Mouse (Mus musculus): ENCODE data around the gene Cep55. TPM values are rescaled to one million over a fixed set of nuclear protein-coding genes. Genes with fewer than 3 reads are reported as not detected.

Cep55 gene
- polyA plus RNA-seq (2015; fragmentation: Nextera tagmentation; extraction: Ambion mirVana) = 34.3 and 35.5 TPM in 2 replicates

DNA sequence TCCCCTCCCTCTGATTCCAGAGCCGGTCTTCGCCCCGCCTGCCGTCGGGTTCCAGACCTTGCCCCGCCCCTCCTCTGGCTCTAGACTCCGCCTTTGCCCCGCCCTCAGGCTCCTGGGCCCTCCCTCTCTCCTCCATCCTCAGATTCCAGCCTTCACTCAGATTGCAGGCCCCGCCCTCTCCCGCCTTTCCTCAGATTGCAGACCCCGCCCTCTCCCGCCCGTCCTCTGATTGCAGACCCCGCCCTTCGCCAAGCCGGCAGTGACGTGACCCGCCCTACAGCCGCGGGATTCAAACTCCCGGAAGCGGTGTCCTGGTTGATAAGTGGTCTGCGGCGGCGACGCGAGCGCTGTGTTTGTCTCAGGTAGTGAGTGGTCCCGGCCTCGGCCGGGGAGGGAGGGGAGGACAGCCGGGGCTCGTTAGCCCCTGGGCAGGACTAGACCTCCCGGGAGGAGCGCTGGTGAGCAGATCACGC, at the start of gene Cep55:
Cep55 (plus strand) TSS at position 292 of the 473 bp plus-strand sequence.
- DNase-seq (ENCODE audit: low spot score) = peak; percentile 99

DNA sequence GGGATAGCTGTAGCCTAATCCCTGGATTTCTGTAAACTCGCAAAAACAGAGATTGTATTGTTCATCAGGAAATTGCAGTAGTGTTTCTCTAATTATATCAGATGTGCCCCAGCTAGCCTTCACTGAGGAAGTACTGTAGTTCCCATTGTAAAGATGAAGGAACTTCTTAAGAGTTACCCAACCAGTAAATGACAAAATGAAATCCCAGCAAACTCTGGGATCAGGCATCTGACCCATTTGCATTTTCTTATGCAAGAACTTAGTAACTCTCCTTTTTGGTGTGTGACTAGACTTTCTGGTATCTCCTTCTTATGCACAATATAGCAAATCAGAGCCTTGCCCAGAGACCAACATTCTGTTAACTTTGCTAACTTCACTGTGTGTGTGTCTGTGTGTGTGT, 43.4 kb upstream of the Cep55 start:
- no peak for DNase-seq (ENCODE audit: low spot score)

DNA sequence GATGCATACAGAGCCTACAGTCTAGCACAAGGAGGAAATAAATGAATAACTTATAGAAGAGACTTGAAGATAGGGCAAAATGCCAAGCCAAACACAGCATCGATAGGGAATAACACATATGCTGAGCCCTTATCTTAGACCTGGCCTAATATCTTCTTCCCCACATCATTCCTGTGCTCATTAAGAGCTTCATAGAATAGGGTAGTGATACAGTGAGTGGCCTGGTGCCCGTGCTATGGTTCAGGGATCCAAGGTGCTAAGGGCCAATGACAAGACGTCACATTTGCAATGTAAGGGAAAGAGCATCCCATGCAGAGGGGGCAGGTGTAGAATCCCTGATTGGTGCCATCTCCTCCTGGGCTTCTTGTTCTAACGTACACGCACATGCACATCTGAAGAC, 40.4 kb upstream of the Cep55 start:
- no peak for DNase-seq (ENCODE audit: low spot score)

DNA sequence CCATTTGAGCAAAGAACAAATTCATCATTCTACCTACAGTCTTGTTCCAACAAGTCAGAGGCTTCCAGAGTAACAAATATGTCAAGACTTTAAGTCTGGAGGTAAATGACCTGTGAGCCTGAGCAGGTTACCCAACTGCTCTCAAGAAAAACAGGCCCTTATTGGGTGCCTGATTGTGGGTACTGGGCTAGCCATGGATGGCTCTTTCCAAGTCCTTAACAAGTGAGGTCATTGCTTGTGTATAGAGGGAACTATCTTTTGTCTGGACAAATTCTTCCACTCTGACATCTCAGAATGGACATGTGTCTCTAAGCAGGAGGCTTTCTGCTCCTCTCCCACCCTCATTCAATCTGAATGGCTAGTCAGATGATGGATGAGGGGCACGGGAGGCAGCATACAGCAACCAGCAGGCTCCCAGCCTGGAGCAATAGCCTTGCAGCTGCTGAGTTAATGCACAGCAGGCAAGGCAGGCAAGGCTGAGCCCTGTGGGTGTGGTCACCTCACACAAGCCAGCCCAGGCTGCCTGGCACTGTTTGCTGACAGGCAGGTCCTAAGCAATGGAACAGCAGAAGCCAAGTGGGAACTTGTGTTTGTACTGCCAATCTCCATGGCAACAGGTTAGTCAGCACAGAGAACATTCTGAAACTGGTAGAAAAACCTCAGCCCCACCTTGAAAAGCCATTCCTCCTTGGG, 39.5 kb upstream of the Cep55 start:
- DNase-seq (ENCODE audit: low spot score) = no peak

DNA sequence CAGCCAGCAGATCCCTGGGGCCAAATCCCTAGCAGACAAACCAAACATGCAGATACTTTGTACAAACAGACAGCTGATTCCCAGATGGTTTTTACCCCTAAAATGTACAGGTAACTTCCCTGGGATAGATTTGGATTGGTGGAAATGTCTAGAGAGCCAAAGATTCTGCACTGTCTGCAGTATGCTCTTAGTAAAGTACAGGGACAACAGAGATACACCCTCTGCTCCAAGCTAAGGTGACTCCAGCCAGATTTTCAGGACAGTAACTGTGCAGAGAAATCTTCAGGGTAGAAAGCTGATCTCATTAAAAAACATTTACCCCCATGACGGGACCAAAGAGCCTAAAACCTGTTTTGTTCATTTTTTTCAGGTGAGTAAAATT, 38.9 kb upstream of the Cep55 start:
- no peak for DNase-seq (ENCODE audit: low spot score)

DNA sequence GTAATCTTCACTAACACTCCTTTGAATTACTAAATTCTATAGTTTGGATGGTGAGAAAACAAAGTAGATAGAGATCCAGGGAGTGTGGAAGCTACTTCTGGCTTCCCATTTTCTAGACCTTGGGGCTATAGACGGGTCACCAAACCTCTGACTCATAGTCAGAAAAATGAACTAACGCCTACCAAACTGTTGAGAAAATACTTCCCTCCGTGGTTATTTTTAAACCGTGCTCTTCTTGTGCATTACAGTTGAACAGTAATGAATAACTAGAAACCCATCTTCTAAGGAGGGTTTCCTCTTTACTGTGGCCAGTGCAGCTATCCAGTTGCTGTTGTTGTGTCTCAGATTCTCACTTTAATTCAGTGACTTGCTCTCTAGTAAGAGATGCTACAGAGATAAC, 32.1 kb upstream of the Cep55 start:
- no peak for DNase-seq (ENCODE audit: low spot score)

DNA sequence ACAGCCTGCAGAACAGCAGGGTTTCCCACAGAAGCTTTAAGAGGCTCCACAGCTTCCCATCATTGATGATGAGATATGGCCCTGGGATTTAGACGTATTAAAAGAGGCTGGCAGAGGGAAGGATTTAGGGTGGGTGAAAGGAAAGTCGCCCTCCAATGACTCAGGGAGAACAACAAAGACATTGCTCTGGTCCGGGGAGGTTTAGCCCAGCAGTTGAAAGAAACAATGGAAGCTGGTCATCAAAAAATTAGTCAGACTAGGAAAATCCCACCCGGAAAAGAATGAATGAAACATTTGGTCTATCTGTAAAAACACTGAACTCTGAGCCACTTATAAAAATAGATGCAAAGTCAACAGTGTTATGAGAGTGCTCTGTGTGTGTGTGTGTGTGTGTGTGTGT, 31.2 kb upstream of the Cep55 start:
- no peak for DNase-seq (ENCODE audit: low spot score)

DNA sequence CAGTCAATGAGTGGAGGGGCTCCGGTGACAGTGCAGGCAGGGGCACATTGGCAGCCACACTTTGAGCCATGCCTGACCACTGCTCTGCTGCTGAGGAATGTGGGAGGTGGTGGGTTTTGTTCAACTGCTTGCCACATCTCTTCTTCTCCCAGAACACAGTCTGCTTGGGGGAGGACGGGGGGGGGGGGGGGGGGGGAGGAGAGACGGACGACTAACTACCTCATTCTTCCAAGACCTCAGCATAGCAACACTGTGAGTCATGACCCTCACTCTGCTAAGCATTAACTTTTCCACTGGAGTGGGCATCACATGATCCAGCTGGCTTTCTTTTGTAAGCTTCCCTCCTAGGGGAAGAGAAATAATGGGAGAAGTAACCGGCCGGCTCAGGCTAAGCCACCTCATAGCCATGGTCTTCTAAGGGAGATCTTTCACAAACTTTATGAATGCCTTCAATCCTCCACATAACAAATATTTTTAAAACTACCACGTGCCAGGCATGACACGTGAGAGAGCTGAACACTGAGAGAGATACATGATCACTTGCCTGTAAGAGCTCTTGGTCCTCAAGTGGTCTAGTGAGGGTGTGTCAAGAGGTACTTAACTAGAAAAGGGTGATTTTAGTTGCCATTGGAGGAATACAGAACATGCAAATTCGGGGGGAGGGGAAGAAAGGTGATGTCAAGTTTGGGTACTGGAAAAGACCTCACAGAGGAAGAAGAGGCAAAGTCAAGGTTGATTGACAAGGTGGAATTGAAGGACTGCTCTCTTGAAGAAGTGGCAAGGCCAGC, 29.4 kb upstream of the Cep55 start:
- DNase-seq (ENCODE audit: low spot score) = no peak

DNA sequence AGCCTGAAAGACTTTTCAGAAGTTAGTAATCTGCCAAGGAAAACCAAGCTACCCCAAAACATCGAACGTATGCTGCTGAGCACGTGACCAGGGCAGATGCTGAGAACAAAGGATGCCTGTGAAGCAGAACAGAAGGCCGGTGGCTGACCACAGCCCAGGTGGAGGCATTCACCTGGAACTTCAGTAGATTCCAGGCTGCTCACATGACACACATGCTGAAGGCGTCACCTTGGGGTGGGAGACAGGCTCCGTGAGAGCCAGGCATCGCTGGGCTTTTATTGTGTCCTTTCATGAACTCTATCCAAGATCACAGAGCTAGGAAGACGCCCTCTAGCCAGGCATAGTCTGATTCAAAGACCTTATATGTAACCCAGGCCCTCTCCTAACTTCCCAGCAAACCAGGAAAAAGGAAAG, 28.6 kb upstream of the Cep55 start:
- DNase-seq (ENCODE audit: low spot score) = no peak

DNA sequence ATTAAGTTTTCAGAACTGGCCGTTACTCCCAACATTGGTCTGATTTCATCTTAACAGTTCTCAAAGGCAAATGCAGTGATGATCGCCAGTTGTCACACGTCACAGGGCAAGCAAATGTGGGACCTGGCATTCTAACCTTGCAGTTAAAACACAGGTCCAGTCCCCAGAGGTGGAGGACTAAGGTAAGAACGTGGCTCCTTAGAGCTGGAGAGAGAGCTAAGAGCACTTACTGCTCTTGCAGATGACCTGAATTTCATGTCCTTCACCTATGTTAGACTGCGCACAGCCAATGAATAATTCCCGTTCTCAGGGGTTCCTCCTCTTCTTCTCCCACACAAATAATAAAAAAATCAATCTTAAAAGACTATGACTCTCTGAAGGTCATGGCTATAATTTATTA, 27.4 kb upstream of the Cep55 start:
- no peak for DNase-seq (ENCODE audit: low spot score)

DNA sequence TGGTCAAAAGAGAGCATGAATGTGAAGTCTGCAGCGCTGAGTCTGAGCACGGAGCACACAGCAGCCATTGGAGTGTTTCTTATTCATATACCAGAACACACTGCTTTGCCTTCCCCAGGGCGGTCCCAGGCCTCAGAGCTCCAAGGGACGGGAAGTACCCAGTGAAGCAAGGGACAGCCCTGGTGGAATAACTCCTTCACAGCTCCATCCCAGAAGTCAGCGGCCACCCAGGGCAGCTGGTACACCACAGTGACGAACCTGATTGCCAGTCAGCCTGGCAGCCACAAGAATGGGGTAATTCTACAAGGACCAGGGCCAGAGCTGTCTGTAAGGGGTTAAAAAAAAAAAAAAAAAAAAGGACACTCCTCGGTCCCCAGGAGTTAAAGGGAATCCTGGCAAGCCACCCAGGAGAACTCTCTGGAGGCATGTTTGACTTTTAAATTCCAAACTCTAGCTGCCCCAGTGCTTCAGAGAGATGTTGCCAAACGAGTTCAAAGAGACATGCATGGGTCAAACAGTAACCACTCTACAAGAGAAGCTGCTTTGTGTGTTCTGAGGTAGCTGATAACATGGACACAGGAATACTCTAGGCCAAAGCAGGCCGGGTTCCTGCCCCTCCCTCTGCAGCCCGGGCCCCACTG, 26.8 kb upstream of the Cep55 start:
- DNase-seq (ENCODE audit: low spot score) = no peak

DNA sequence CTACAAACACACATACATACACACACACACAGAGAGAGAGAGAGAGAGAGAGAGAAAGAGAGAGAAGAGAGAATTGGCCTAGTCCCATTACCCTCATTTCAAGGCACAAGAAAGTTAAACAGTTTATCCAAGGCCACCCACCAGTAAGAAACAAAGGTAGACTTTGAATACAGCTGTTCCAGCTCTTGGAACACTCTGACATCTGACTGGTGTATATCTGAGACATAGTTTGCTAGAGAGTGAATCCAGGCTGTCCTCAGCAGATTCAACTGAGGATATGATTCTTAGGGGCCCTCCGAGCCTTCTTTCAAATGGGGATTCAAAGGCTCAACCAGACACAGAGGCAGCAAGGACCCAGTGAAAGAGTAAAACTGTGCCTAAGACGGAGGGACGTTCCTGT, 25.5 kb upstream of the Cep55 start:
- no peak for DNase-seq (ENCODE audit: low spot score)

DNA sequence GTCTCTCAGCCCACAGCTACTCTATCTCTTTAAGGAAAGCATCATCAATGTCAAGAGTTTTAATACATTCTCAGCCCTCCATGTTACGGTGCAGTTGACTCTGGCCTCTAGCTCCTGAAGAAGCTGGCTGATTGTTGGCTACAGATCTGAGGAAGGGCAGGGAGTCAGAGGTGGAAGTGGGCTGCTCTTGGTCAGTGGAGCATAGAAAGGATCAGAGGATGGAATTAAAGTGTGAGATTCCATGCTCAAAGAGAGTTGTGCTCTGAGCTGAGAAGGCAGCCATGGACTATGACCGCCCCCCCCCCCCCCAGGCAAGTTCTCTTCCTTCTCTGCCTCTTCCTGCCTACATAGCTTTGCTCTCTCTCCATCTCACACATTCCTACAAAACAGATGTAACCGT, 24.9 kb upstream of the Cep55 start:
- no peak for DNase-seq (ENCODE audit: low spot score)

DNA sequence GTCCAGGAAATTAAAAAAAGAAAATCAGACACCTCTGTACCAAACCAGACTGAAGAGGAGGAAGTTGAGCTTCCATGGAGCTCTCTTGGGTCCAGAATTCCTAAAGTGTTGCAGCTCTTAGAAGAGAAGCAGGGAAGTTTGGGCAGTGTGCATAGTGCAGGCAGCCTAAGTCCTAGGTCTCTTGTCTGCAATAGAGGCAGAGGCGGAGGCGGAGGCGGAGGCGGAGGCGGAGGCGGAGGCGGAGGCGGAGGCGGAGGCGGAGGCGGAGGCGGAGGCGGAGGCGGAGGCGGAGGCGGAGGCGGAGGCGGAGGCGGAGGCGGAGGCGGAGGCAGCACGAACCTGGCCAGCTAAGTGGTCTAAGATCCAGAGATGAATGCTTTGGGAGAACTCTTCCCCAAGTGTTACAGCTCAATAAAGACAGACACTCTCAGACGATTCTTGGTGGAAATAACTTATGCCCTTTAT, 24.1 kb upstream of the Cep55 start:
- peak; percentile 35 for DNase-seq (ENCODE audit: low spot score)

DNA sequence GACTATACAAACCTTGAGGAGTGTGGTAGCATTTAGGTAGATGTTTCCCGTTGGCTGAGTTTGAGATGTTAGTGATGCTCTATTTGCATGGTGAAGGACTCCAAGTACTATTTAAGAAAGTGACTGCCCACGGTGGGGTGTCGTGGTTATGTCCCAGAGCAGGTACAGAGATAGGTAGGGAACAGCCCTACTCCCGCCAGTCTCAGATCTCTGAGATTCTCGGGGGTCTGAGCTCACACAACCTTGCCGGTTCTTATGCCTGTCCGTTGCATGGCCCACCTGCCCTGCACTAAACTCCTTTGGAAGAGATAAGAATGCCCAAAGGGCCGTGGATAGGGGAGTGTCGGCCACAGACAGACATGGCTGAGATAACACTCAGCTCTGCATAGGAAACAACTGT, 23.7 kb upstream of the Cep55 start:
- DNase-seq (ENCODE audit: low spot score) = no peak

DNA sequence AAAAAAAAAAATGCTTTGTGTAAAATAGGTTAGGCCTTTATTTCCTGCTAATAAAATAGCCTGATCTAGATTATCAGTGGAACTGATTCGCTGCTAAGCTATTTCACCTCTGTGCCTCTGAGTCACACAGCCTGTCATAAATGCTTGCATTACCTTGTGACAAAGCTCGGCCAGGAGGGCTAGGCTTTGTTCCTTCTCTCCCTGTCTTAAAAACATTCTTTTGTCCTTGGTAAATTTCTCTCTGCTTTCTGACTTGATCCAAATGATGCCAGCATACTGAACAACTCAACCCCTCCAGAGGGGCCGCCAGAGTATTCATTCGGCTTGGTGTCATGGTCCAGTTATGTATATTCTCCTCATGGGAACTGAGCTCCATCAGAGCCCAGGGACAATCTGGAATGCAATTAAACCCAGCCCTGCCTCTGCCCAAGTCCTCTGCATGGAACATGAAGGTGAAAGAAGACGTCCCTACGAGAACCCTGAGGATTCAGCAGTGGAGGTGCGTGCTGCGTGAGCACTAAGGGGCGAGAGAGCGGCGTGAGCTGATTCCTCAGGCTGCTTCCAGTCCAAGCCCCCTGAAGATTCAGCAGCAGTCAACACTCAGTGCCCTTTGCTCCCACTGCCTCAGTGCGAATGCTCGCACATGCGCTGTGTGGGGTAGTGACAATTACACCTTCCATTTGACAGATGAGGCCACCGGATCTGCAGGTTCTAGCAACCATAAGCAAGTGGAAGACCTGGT, 21.6 kb upstream of the Cep55 start:
- no peak for DNase-seq (ENCODE audit: low spot score)

DNA sequence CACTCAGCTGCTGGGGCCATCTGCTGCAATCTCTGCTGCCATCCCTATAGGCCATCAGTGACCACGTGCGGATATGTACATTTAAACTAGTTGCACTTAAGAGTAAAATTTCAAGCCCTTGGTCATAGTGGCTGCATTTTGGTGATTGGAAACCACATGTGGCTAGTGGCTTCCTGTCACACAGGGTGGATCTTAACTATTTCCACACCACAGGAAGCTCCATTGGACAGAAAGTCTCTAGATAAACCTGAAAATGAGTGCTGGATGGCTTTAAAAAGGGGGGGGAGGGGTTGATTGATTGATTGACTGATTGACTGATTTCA, 21.1 kb upstream of the Cep55 start:
- no peak for DNase-seq (ENCODE audit: low spot score)

DNA sequence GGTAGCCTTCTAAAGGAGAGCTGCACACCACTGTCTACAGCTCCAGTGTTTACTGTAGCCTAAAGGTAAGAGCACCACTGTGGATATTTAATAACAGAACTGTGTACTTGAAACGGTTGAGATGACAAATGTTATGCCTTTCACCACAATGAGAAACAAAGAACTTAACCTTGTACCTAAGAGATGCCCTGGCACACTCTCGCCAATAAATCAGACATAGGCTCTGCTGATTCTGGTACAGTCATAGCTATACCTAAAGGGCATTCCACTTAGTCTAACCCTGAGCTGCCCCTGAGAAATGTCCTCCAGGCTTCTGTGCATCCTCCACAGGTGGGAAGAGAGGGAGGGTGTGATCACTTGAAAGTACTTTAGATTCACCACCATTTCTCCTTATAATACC, 20.1 kb upstream of the Cep55 start:
- DNase-seq (ENCODE audit: low spot score) = no peak

DNA sequence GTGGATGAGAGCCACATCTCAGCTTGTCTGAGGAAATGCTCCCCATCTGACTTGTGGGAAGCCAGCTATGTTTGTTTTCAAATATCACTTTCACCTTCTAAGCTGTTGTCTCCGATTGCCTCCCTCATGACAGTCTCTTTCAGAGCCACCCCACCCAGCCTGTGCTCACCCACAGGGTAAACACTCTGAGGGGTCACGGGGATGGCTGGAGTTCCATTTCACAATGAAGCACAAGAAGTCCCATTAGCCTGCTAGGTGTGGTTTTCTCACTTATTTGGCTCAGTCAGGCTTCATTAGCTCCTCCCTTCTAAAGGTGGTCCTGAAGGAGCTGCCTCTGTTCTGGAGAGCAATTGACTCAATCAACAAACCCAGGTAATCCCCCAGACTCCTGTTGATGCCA, 19.0 kb upstream of the Cep55 start:
- DNase-seq (ENCODE audit: low spot score) = no peak

DNA sequence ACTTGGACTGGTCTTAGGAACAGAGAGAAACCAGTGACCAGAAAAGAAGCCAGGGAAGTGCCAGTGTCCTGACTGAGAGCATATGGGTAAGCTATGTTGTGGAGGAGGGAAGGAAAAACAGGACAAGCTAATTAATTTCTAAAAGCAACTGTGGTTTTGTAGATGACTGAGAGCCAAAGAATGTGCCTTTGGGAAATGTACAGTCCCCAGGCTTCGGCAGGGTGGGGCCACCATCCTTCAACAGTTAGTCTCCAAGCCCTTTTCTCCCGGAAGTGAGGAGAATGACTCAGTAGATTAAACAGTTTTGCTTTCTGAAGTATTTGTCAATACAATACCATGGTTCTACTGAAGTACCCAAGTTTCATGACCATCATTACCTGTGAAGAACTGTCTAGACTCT, 16.5 kb upstream of the Cep55 start:
- DNase-seq (ENCODE audit: low spot score) = no peak

DNA sequence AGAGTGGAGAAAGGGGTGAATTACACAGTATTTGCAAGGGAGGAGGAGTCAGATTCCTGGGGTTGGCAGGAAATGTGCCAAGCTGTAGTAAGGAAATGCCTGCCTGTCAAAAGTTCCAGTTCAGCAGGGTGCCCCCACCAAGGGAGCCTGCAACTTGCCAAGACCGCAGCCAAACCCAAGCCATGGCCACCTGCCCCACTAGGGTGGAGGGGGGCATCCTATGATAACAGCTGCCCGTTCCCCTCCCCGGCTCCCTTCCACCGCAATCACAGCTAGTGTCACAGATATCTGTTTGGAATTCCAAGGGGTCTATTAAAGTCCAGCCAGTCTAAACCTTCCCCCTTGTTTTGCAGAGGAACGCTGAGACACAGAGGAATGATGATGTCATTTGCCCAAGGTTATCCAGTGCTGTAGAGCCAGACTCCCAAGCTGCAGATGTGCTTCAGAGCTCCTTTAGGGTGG, 12.5 kb upstream of the Cep55 start:
- DNase-seq (ENCODE audit: low spot score) = no peak

All from thymus, postnatal 0 days (tissue).